Mouse (Mus musculus) kidney, adult 11 months (tissue): ENCODE data around the gene Atp1a1.

Source experiments
- DNase-seq: peaks from one replicate; pipeline ENCODE4 v3.0.0; 2022

Gene Atp1a1

GRCm38 (mm10) chr3:101611012-101611812 is 6.7 kb upstream of the Atp1a1 start:
- no peak for DNase-seq

DNA sequence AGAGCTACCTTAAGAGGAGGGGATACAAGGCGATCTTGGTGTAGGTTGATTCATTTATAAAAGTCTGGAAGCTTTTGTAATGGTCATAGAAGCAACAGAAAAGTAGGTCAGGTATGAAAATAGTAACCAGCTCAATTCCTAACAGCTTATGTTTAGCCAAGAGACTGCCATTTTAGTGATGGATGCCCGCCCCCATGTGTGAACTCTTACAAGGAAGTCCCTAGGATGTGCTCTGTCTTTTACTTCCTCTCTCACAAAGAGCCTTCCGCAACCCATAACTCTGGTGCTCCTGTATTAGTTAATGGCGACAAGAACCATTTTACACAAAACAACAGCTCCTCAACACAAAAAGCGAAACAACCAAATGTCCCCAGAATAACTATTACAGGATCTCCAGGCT is 4.8 kb upstream of the Atp1a1 start:
- no peak for DNase-seq

DNA sequence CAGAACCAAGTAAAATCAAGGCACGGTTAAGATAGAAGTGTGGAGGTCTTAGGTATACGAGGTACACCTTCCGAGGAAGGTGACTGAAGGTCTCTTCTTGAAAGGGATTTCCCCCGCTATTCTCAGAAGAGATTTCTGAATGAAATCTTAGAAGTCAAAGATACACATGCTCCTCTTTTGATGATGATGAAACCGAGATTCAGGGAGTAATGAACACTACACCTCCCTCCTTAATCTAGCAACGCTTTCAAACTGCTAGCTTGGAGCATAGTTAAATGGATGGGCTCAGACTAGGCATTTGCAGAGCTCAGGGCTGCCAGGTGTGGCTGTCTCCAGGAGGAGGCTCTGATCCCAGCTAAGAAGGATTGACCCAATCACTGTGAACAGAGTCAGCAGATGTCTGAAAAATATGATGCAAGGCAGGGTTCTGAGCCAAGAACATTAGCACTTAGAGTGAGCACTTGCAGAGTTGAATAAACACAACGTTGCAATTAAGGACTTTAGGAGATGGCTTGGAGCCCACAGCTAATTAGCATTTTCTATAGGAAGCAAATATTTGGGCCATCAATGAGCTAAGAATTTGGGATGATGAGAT is 2.5 kb upstream of the Atp1a1 start:
- no peak for DNase-seq

DNA sequence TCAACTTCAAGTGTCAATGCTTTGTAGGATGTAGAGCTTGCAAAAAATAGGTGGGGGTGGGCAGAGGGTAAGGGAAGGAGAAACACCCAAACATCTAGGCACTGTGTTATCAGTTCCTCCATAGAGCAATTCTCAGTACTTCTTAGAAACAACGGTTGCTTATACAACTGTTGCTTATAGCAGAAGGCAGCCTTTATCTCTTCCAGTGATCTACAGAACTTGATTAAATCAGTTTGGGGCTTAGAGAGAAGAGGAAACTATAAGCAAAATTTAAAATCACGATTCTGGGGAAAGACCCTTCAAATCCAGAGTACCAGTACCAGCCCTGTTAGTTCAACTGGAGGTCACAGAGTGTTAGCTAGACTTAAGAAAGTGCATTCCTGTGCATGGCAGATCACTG is 1.2 kb upstream of the Atp1a1 start:
- no peak for DNase-seq

DNA sequence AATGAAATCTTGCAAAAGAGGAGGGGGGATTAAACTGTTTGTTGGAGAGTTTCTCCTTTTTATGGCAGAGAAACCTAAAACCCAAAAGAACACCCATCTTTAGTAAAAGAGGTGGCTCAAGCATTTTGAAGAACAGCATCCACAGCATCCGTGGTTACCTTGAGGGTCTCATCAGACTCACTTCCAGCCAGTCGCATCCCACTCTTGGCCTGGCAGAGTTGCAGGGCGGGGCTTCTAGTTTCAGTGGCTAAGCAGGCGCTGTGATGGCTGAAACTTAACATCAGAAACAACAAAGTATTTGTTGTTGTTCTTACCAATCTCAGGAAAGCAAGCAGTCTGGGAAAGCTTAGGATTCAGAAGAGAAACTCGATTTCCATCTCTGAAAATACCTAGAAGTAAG is 807 bp upstream of the Atp1a1 start:
- no peak for DNase-seq

DNA sequence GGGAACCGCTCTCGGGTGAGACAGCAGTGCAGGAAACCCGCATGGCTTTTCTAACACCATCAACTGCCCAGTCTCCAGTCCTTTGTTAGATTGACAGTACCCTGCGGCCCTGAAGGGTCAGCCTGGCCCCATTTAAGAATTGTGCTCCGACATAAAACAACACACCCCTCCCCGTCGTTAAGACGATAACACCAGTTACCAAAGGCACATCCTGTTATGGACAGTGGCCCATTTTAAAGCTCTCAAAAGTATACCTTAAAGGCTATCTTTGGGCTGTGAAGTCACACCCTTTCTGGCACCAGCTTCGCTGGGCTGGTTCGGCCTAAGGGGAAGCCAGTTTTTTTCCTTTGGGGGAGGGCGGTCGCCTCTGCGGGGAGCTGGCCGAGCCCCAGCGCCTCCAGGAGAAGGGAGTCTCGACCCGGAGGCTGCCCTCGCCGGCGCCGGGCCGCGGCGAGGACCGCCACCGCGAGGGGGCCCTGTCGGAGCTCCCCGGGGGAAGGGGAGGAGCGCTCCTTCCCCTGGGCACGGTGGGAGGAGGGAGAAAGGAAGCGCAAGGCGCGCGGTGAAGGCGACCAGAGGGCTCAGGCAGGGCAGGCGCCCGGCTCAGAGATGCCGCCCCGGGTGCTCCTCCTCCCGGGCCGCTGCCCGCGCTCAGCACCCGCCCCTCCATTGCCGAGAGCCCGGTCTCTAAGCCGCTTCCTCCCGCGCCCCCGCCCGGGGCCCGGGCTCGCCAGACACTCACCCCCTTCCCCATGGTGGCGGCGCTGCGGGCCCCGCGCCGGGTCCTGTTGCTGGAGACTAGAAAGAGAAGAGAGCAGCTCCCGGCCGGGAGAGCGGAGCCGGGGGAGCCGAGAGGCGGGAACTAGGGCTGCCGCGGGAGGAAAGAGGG is 579 bp downstream of the Atp1a1 start:
- DNase-seq: peak; percentile 79

- no peak for DNase-seq
These were observed 1.3 kb downstream of the Atp1a1 start for GRCm38 (mm10) chr3:101603194-101603593.

DNA sequence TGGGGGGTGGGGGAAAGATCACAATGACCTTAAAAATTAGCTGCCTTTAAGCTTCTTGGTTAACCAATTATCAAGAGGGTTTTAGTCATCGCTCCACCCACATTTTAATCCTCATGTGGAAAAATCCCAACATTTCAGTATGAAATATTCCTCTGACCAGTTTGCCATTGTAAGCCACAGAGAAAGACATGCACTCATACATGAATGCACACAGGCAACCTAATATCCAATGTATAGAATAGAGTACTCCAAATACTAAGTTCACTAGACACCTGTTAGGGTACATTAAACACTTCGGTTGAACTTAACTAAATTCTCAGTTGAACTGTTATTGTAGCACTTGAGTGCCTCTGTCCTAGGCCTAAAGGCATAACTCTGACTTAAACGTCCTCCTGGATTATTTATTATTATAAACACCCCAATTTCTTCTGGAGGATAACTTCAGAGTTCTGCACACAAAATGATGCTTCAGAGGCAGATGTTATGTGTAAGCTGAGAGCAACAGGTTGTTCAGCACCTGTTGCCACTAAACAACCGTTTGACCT is 1.9 kb downstream of the Atp1a1 start:
- DNase-seq: no peak

DNA sequence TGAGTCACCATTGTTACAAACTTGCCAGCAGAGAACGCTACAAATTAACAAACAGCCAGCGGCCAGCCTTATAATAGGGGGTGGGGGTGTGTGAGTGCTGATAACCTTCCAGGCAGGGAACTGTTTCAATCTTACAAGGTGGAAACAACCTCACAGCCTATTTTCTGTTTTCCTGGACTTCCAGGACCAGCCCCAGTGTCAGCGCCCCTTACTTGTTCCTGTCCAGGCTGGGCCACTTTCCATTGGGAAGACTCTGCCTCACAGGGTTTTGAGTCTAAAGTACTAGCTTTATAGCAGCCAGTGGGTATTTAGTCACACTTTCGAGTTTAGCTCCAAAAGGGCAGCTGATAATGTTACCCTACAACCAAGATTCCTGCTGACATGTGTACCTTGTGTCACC is 2.8 kb downstream of the Atp1a1 start:
- peak; percentile 62 for DNase-seq

DNA sequence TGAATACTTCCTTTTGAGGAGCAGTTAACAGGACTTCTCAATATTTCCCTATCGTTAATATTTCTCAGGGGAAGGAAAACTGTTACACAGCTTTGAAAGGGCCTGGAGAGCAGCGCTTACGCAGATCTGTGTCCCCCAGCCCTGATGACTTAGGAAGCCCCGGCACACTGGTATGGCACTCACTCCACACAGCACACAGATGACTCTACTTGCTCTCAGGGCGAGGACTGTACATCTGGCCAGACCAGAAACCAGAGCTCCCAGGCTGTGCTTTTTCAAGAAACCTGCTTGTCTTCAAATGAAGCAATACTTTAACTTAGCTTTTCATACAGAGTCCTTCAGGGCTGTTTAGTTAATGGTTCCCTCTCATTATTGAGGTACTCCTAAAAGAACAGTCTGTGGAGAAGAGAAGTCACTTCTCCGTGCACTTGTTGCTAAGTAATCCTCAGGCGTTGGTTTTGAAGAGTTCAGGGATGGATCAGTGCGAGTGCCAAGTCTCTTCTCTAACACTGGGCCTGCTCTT is 3.4 kb downstream of the Atp1a1 start:
- no peak for DNase-seq

- no peak for DNase-seq
These were observed 4.4 kb downstream of the Atp1a1 start for GRCm38 (mm10) chr3:101599920-101600741.

GRCm38 (mm10) chr3:101599191-101599919 is 5.1 kb downstream of the Atp1a1 start:
- no peak for DNase-seq

DNA sequence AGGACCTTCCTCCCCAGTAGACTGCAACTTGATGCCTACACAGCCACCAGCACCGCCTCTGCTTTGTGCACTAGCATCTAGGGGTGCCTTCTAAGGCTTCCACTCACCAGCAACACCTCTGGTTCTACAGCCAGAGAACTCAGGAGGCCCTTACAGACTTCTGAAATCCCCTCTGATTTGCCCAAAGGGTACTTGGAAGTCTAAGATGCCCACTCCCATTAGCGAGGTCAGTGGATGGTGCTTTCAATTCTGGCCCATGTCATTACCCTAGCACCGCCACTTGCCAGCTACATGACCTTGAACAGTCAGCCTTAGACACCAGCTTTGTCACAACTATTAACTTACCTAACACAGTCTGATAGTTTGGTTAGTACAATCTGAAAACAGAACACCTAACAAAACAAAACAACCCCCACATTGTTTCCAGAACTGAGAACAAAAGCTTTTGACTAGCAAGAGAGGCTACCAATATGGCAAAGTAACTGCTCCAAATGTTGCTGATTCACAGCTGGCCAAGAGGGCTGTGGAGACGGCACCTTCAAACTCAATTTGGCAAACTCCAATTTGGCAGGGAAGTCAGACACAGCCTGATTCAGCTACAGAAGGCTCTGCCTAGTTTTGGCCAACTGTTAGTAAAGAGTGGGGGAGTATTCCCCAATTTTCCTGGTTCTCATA is 6.1 kb downstream of the Atp1a1 start:
- no peak for DNase-seq

- peak; percentile 9 for DNase-seq
These were observed 7.0 kb downstream of the Atp1a1 start for GRCm38 (mm10) chr3:101597317-101598096.

DNA sequence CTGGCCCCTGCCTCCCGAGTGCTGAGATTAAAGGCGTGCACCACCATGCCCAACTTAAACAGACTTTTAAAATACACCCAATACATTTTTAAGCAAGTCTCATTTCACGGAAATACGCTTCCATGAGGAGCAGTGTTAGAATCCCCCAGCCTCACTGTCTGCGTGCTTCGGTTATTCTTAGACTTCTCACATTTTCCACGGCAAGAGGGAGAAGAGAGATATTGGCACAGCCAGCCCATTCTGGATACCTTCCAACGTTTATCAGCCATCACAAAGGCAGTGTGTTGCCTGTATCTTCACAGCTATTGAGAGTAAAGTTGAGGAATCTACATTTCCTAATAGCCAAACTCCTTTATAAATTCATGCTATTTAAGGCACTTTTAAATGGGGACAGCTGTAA is 7.8 kb downstream of the Atp1a1 start:
- DNase-seq: peak; percentile 10

- no peak for DNase-seq
These were observed 8.4 kb downstream of the Atp1a1 start for GRCm38 (mm10) chr3:101595866-101596630.

DNA sequence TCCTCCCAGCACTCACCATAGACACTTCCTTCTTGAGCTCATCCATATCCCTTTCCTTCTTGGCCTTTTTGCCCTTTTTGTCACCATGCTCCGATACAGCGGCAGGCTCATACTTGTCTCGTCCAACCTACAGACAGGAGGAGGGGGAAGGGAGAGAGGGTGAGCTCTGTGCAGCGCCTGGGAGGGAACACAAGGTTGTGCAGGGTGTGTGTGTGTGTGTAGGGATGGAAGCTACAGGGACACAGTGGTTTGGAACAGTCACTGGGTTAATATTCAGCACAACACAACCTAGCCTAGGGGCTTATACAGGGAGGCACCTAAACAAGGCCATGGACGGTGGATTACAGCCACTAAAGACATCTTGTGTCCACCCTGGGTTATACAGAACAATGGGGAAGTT is 9.5 kb downstream of the Atp1a1 start:
- no peak for DNase-seq

DNA sequence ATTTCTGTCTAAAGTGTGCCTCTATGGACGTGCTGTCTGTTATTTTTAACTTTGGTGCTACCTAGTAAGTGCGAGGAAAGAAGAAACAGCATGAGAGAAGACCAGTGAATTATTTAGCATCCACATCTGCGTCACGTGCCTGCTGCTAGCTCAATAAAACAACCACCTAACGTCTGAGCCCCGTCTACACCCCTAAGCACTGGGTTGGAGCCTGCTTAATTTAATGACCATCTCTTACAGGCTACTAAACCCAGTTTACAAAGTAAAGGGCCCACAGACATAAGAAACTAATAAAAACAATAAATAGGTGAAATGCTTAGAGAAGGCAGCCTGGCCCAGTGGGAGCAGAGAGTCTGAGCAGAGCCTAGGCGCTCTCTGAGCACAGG is 11.2 kb downstream of the Atp1a1 start:
- DNase-seq: no peak
